Mouse (Mus musculus) CD4-positive, CD25-positive, alpha-beta regulatory T cell, adult 4 months (primary cell): ENCODE measurements around the gene Yaf2. TPM values are rescaled to one million over a fixed set of nuclear protein-coding genes. Genes with fewer than 3 reads are reported as not detected.
"Not testable (repeated sequence)": the region's sequence is repeated elsewhere in the genome, so short reads cannot be mapped to it uniquely, and the experiment has no call there.

Experiments used
- ATAC-seq: one replicate; pipeline ENCODE4 v1.8.0; 2017
- polyA plus RNA-seq, 2 experiments: library from polyadenylated mRNA; unstranded; fragments of 100-300 nt; shearing (Covaris generic); gene quantifications; one replicate each; pipeline ENCODE4 v1.2.1; 2017

Gene Yaf2
- 10 to 100 TPM; 25.1 to 27.6 TPM for polyA plus RNA-seq

GRCm38 (mm10) chr15:93336925-93337761 lies at the start of gene Yaf2:
Yaf2 (minus strand) TSS chr15:93336935.
- peak; percentile 86 for ATAC-seq

- ATAC-seq, result no peak
These were observed 44.6 kb upstream of the Yaf2 start for GRCm38 (mm10) chr15:93381337-93381736.

- ATAC-seq, result peak; percentile 63
These were observed 42.4 kb upstream of the Yaf2 start for GRCm38 (mm10) chr15:93379177-93379576.

GRCm38 (mm10) chr15:93375696-93376095 lies 39.0 kb upstream of the Yaf2 start:
- ATAC-seq, result no peak

GRCm38 (mm10) chr15:93372525-93373119 lies 35.9 kb upstream of the Yaf2 start:
- not testable (repeated sequence) for ATAC-seq

- ATAC-seq, result no peak
These were observed 35.1 kb upstream of the Yaf2 start for GRCm38 (mm10) chr15:93371838-93372237.

GRCm38 (mm10) chr15:93368558-93368957 lies 31.8 kb upstream of the Yaf2 start:
- ATAC-seq, result no peak

- no peak for ATAC-seq
These were observed 28.8 kb upstream of the Yaf2 start for GRCm38 (mm10) chr15:93365561-93365960.

- no peak for ATAC-seq
These were observed 21.8 kb upstream of the Yaf2 start for GRCm38 (mm10) chr15:93358346-93359095.

GRCm38 (mm10) chr15:93340630-93341379 lies 4.1 kb upstream of the Yaf2 start:
- no peak for ATAC-seq

- no peak for ATAC-seq
These were observed 144 bp downstream of the Yaf2 start for GRCm38 (mm10) chr15:93336658-93336924.

- peak; percentile 35 for ATAC-seq
These were observed 696 bp downstream of the Yaf2 start for GRCm38 (mm10) chr15:93335821-93336657.

GRCm38 (mm10) chr15:93331256-93331655 lies 5.5 kb downstream of the Yaf2 start:
- no peak for ATAC-seq

- ATAC-seq, result no peak
These were observed 9.5 kb downstream of the Yaf2 start for GRCm38 (mm10) chr15:93327235-93327634.

- ATAC-seq, result no peak
These were observed 10.1 kb downstream of the Yaf2 start for GRCm38 (mm10) chr15:93326651-93327050.

GRCm38 (mm10) chr15:93325360-93325759 lies 11.4 kb downstream of the Yaf2 start:
- no peak for ATAC-seq

- no peak for ATAC-seq
These were observed 18.0 kb downstream of the Yaf2 start for GRCm38 (mm10) chr15:93318781-93319180.

- not testable (repeated sequence) for ATAC-seq
These were observed 26.4 kb downstream of the Yaf2 start for GRCm38 (mm10) chr15:93310304-93310703.

GRCm38 (mm10) chr15:93298197-93298596 lies 38.5 kb downstream of the Yaf2 start:
- peak; percentile 83 for ATAC-seq

- ATAC-seq, result no peak
These were observed 42.3 kb downstream of the Yaf2 start for GRCm38 (mm10) chr15:93294483-93294882.

- no peak for ATAC-seq
These were observed 48.4 kb downstream of the Yaf2 start for GRCm38 (mm10) chr15:93288321-93288720.

GRCm38 (mm10) chr15:93287628-93288027 lies 49.1 kb downstream of the Yaf2 start:
- peak; percentile 23 for ATAC-seq
